Mouse (Mus musculus) forebrain, embryonic 13.5 days (tissue): ENCODE data around the gene Tbx2. TPM values are rescaled to one million over a fixed set of nuclear protein-coding genes. Genes with fewer than 3 reads are reported as not detected.

ENCODE experiments used
- ATAC-seq: fragments of 200-750 bp; cut with Nextera tagmentation; 2 replicates; pipeline ENCODE4 v1.8.0; 2017
- H3K27ac ChIP-seq: fragments of 300-500 bp; sonication (generic); 2 replicates; pipeline ENCODE4 v1.5.1; 2015; ENCODE audit warnings: inconsistent platforms, mild to moderate bottlenecking, moderate library complexity
- H3K27me3 ChIP-seq: fragments of 300-500 bp; sonication (generic); 2 replicates; pipeline ENCODE4 v1.6.1; 2015; ENCODE audit warnings: mild to moderate bottlenecking, inconsistent platforms
- H3K36me3 ChIP-seq: fragments of 300-500 bp; sonication (generic); 2 replicates; pipeline ENCODE4 v1.6.1; 2015; ENCODE audit warnings: mild to moderate bottlenecking, inconsistent platforms; ENCODE audit not compliant: poor library complexity, severe bottlenecking
- H3K4me1 ChIP-seq: fragments of 300-500 bp; sonication (generic); 2 replicates; pipeline ENCODE4 v1.6.1; 2015; ENCODE audit warnings: inconsistent platforms
- H3K4me2 ChIP-seq: fragments of 300-500 bp; sonication (generic); 2 replicates; pipeline ENCODE4 v1.6.1; 2015; ENCODE audit warnings: inconsistent platforms, mild to moderate bottlenecking, moderate library complexity
- H3K4me3 ChIP-seq: fragments of 300-500 bp; sonication (generic); 2 replicates; pipeline ENCODE4 v1.5.1; 2015; ENCODE audit warnings: mild to moderate bottlenecking, inconsistent platforms
- H3K9ac ChIP-seq: fragments of 300-500 bp; sonication (generic); 2 replicates; pipeline ENCODE4 v1.6.1; 2015; ENCODE audit warnings: mild to moderate bottlenecking, inconsistent platforms
- H3K9me3 ChIP-seq: fragments of 300-500 bp; sonication (generic); replicated peaks from 2 replicates; pipeline ENCODE4 v1.6.1; 2016; ENCODE audit warnings: inconsistent platforms
- WGBS: fragments of 180-500 bp; shearing (Covaris S2); methylation state at CpG from one replicate; pipeline ENCODE4 v1.1.7; 2015; 5-methylcytosine and 5-hydroxymethylcytosine counted together
- polyA plus RNA-seq: library from polyadenylated mRNA; unstranded; fragments of >200 nt; fragmentation: Nextera tagmentation; extraction: Ambion mirVana; gene quantifications from 2 replicates; pipeline ENCODE4 v1.2.1, GENCODE M21; 2015

The Tbx2 gene
- polyA plus RNA-seq, 1 experiment from 2014 or later, result 0.61 TPM

GRCm38 (mm10) chr11:85885665-85886428, 53.5 kb downstream of the Tbx2 start, which contains the start of gene Tbx4:
Gene Tbx4 (plus strand): TSS chr11:85886422.
- H3K4me1 ChIP-seq, result peaks cover 4% of the 10 kb centered on the region; the same call in 1 of the 2 replicates
- no peak within 1 kb of the TSS for H3K4me3 ChIP-seq
- H3K27ac ChIP-seq, result no peak within 1 kb of the TSS
- no peak within 1 kb of the TSS for H3K4me2 ChIP-seq
- WGBS, result 10% methylated on average over 19 of the region's 28 CpGs
- no peak within 1 kb of the TSS for H3K9ac ChIP-seq
- H3K27me3 ChIP-seq, result peaks cover 89% of the 10 kb centered on the region
- H3K9me3 ChIP-seq, result no peaks in the 10 kb centered on the region
- no peaks in the 10 kb centered on the region for H3K36me3 ChIP-seq
- ATAC-seq, result no peak

DNA sequence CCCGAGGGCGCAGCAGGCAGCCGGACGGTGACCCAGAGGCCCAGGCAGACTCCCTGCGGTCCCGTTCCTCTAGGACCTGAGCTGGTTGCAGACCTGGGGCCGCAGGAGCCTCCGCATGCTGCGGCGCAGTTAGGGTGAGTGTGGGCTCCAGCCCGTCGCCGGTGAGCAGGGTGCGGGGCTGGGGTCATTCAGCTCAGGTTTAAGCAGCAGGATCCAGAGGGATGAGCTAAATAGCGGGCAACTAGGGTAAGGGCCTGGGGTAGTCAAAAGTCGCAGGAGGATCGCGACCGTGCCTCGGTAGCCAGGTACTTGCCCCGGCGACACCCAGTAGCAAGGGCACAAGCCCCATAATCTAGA, 54.1 kb downstream of the Tbx2 start:
- Histone ChIP-seq H3K27ac (no peak overlapping the region), H3K9ac (no peak overlapping the region), H3K27me3 (peaks cover 93% of the 10 kb centered on the region), H3K36me3 (no peaks in the 10 kb centered on the region), H3K9me3 (no peaks in the 10 kb centered on the region), H3K4me3 (no peak overlapping the region), H3K4me2 (no peak overlapping the region), H3K4me1 (peaks cover 7% of the 10 kb centered on the region; the same call in 1 of the 2 replicates)
- under 1% methylated on average over 22 of the region's 22 CpGs for WGBS
- ATAC-seq, result no peak

- peaks cover 7% of the 10 kb centered on the region; the same call in 1 of the 2 replicates for H3K4me1 ChIP-seq
- no peak overlapping the region for H3K4me2 ChIP-seq
- peaks cover 93% of the 10 kb centered on the region for H3K27me3 ChIP-seq
- H3K36me3 ChIP-seq, result no peaks in the 10 kb centered on the region
- no peak overlapping the region for H3K27ac ChIP-seq
- no peaks in the 10 kb centered on the region for H3K9me3 ChIP-seq
- H3K4me3 ChIP-seq, result no peak overlapping the region
- H3K9ac ChIP-seq, result no peak overlapping the region
- 21% methylated on average over 6 of the region's 6 CpGs for WGBS
- no peak for ATAC-seq
Measured at GRCm38 (mm10) chr11:85887273-85887672, 54.9 kb downstream of the Tbx2 start.

DNA sequence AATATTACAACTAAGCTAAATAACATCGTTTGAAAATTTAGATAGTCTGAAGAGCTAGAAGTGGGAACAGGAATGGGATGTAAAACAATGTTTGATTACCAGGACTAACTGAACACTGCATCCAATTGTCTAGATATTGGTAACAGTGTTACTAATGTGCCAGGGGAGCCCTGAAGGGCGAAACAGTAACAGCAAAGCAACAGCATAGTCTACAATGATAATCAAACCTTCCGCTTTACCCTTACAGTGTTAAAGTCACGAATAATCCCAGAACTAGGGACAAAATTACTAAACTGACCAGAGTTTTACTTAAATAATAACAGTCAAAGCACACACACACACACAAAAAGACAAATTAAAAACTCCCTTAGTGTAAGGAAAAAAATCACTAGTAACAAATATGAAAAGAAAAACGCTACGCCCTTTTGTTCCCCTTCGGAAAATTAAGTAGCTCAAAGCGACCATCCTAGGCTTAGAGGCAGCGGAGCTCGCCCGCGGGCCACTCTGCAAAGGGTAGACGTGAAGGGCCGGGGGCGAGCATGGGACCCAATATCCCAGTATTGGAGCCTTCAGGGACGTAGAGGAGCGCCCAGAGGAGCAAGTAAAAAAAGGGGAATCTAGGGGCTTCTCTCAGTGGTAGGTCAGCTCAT, 55.6 kb downstream of the Tbx2 start:
- WGBS, result 1% methylated on average over 17 of the region's 17 CpGs
- Histone ChIP-seq H3K4me3 (no peak overlapping the region), H3K9ac (no peak overlapping the region), H3K36me3 (no peaks in the 10 kb centered on the region), H3K9me3 (no peaks in the 10 kb centered on the region), H3K27me3 (peaks cover 95% of the 10 kb centered on the region), H3K4me1 (peaks cover 7% of the 10 kb centered on the region; the same call in 1 of the 2 replicates), H3K4me2 (no peak overlapping the region), H3K27ac (no peak overlapping the region)
- ATAC-seq, result no peak

GRCm38 (mm10) chr11:85888451-85888961, 56.2 kb downstream of the Tbx2 start:
- H3K4me2 ChIP-seq, result no peak overlapping the region
- WGBS, result under 1% methylated on average over 26 of the region's 26 CpGs
- H3K9ac ChIP-seq, result no peak overlapping the region
- H3K9me3 ChIP-seq, result no peaks in the 10 kb centered on the region
- no peak overlapping the region for H3K4me3 ChIP-seq
- H3K27ac ChIP-seq, result no peak overlapping the region
- H3K36me3 ChIP-seq, result no peaks in the 10 kb centered on the region
- no peak for ATAC-seq
- H3K27me3 ChIP-seq, result peaks cover 95% of the 10 kb centered on the region
- peaks cover 7% of the 10 kb centered on the region; the same call in 1 of the 2 replicates for H3K4me1 ChIP-seq

DNA sequence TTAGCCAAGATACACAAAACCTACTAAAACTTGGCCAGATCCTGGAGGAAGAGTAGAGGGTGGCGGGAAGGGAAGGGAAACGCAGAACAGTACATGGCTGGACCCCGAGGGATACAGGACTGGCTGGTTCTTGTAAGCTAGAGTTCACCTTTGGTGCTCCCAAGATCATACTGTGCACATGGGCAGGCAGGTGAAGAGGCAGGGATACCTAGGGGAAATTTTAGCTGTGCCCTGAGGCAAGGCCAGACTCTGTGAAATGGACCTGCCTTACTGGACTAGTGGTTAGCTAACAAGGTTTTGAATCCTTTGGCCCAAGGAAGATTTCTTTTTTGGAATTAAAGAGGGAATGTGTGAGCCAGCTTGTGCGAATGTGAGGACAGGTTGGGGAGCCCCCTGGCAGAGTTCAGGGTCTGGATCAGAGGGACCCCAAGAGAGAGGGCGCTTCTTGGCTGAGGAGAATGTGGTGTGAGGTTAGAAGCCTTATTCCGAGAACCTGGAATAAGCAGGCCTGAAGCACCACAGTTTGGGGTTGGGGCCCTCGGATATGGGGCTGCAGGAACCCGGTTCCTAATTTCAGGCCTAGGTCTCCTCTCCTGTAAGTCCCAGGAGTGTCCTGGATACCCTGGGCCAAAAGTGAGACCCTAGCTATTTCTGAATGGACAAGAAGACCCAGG, 56.8 kb downstream of the Tbx2 start:
- Histone ChIP-seq H3K4me2 (no peak overlapping the region), H3K4me3 (no peak overlapping the region), H3K4me1 (peaks cover 7% of the 10 kb centered on the region; the same call in 1 of the 2 replicates), H3K36me3 (no peaks in the 10 kb centered on the region), H3K27me3 (peaks cover 95% of the 10 kb centered on the region), H3K9ac (no peak overlapping the region), H3K9me3 (no peaks in the 10 kb centered on the region), H3K27ac (no peak overlapping the region)
- no peak for ATAC-seq
- WGBS, result 11% methylated on average over 8 of the region's 8 CpGs

GRCm38 (mm10) chr11:85889730-85890562, 57.6 kb downstream of the Tbx2 start:
- H3K9ac ChIP-seq, result no peak overlapping the region
- H3K4me3 ChIP-seq, result no peak overlapping the region
- H3K4me1 ChIP-seq, result peaks cover 11% of the 10 kb centered on the region
- no peaks in the 10 kb centered on the region for H3K36me3 ChIP-seq
- H3K4me2 ChIP-seq, result no peak overlapping the region
- 1% methylated on average over 47 of the region's 47 CpGs for WGBS
- no peak for ATAC-seq
- peaks cover 95% of the 10 kb centered on the region for H3K27me3 ChIP-seq
- H3K27ac ChIP-seq, result no peak overlapping the region
- no peaks in the 10 kb centered on the region for H3K9me3 ChIP-seq

- H3K4me1 ChIP-seq, result peaks cover 16% of the 10 kb centered on the region
- no peak overlapping the region for H3K4me2 ChIP-seq
- peaks cover 95% of the 10 kb centered on the region for H3K27me3 ChIP-seq
- H3K36me3 ChIP-seq, result no peaks in the 10 kb centered on the region
- 2% methylated on average over 13 of the region's 13 CpGs for WGBS
- no peak overlapping the region for H3K27ac ChIP-seq
- no peak overlapping the region for H3K4me3 ChIP-seq
- ATAC-seq, result no peak
- H3K9ac ChIP-seq, result no peak overlapping the region
- no peaks in the 10 kb centered on the region for H3K9me3 ChIP-seq
Measured at GRCm38 (mm10) chr11:85890563-85890845, 58.2 kb downstream of the Tbx2 start.

GRCm38 (mm10) chr11:85891010-85891691, 58.8 kb downstream of the Tbx2 start:
- H3K36me3 ChIP-seq, result no peaks in the 10 kb centered on the region
- ATAC-seq, result no peak
- no peak overlapping the region for H3K9ac ChIP-seq
- peaks cover 95% of the 10 kb centered on the region for H3K27me3 ChIP-seq
- H3K4me1 ChIP-seq, result peaks cover 15% of the 10 kb centered on the region
- 1% methylated on average over 13 of the region's 13 CpGs for WGBS
- H3K4me3 ChIP-seq, result no peak overlapping the region
- H3K4me2 ChIP-seq, result no peak overlapping the region
- no peak overlapping the region for H3K27ac ChIP-seq
- H3K9me3 ChIP-seq, result no peaks in the 10 kb centered on the region
